Mouse (Mus musculus) c-Kit-positive CD71-positive TER-119-negative erythroid progenitor cells, embryonic 14.5 days (primary cell): ENCODE measurements around the gene Brd3.
"Not testable (repeated sequence)": the region's sequence is repeated elsewhere in the genome, so short reads cannot be mapped to it uniquely, and the experiment has no call there.

Experiments used
- DNase-seq: peaks from one replicate; pipeline ENCODE4 v3.0.0-alpha.2; 2013; ENCODE audit warnings: low read depth

Brd3 gene

DNA sequence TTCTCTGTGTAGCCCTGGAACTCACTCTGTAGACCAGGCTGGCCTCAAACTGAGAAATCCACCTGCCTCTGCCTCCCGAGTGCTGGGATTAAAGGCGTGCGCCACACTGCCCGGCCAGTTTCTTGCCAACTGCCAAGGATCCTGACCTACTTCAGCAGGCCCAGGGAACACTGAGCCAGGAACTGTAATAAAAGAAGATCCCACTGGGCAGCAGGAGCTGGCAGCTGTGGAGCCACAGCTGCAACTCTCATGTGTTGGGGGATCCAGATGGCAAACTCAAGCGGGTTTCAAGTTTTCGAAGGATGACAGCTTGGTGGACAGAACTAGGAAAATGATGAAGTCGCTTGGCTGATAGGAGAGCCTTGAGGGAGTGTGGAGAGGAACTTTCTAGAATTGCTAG, 3.2 kb upstream of the Brd3 start:
- no peak for DNase-seq

- DNase-seq: not testable (repeated sequence)
These were observed 804 bp downstream of the Brd3 start for GRCm38 (mm10) chr2:27506658-27507057.

GRCm38 (mm10) chr2:27505539-27505938, 1.9 kb downstream of the Brd3 start:
- no peak for DNase-seq

DNA sequence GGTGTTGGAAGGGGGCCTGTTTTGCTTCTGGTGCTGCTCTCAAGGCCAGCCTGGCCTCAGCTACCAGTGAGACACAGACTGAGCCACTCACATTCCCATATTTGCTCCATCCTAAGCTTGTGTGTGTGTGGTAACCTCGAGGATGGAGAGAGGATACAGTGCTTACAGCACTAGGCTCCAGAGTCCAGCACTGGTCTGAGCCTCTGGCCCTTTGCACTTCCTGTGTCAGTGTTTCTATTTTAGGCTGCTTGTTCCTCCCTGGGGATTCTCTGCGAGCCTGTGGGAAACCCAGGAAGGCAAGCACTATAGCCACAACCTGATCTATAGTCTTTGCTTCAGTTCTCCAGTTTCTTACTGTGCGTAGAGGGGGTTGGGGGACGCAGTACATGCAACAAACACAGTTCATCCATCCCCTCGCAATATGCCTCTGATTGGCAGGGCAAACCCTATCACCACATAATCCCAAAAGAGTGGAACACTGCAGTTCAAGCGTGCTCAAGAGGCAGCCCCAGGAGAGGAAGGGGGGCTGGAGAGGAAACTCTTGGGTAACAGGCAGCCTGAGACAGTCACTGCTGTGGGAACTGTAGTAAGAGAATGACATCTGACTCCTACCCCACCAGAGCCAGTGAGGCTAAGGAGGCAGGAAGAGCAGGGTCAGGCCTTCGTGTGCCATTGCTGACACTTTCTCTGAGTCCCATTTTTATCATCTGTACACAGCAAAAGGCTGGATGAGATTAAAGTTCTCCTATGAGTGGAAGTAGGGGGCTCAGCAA, 3.2 kb downstream of the Brd3 start:
- DNase-seq: no peak

DNA sequence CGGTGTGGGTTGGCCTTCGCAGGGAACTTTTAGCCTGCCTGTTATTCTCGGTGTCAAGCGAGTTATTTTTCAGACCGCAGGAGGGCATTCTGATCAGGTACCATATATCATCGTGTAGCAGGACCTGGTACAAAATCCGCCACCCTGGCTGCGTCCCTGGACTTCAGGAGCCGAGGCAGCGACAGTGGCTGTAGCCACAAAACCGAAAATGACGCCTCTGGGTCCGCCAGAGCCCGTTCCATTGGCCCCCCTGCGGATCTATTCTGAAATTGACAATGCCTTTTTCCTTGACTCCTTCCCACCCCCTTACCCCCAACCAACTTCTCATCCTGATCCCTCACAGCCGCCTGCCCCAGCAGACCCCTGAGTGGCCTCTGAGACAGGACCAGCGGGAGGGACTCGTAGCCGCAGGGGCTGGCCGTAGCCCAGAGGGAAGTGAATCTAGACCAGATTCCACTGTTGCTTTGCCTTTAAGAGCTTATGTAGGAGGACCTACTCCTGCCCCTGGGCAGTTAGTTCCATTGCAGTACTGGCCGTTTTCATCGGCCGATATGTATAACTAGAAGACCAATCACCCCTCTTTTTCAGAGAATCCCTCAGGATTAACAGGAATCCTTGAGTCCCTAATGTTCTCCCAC, 11.0 kb downstream of the Brd3 start:
- no peak for DNase-seq

DNA sequence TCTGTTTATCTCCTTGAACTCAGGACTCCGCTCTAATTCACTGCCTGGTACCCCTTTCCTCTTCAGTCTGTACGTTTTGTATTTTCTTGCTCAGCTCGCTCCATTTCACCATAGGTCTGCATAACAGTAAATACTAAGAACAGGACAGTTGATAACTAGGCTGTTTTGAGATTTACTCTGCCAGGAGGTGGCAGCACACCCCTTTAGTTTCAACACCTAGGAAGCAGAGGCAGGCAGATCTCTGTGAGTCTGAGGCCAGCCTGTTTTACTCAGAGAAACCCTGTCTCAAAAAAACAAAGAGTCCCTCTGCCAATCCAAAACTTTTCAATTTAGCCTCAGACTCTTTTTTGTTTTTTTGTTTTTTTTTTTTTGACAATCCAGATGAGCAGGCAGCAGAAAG, 13.5 kb downstream of the Brd3 start:
- no peak for DNase-seq

GRCm38 (mm10) chr2:27490939-27491338, 16.5 kb downstream of the Brd3 start:
- no peak for DNase-seq

GRCm38 (mm10) chr2:27488362-27488761, 19.1 kb downstream of the Brd3 start:
- DNase-seq: no peak

DNA sequence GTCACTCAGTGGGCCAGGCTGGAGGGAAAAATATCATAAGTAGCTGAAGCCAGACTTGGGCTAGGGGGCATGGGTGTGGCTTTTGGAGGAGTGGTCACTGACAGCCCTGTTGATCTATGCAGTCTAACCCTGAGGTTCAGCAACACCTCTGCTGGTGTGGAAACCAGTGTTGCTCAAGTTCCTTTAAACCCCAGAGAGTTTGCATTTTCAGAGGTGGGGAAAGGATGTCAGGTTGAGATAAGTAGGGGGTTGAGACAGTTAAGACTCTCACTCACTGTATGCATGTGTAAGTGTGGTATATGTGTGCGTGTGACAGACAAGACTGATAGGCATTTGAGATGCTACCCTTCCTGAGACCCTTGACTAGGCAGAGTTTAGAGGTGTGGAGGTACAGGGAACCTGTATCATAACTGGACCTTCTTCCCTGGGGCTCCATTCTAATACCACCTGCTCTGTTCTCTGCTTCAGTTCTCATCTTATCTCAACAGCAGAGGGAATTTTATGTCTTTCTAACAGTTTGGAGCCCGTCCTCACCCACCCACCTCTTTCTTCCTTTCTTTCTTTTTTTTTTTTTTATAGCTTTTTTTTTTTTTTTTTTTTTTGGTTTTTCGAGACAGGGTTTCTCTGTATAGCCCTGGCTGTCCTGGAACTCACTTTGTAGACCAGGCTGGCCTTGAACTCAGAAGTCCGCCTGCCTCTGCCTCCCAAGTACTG, 20.0 kb downstream of the Brd3 start:
- no peak for DNase-seq

GRCm38 (mm10) chr2:27486725-27487124, 20.7 kb downstream of the Brd3 start:
- no peak for DNase-seq

- no peak for DNase-seq
These were observed 25.1 kb downstream of the Brd3 start for GRCm38 (mm10) chr2:27482265-27482861.

DNA sequence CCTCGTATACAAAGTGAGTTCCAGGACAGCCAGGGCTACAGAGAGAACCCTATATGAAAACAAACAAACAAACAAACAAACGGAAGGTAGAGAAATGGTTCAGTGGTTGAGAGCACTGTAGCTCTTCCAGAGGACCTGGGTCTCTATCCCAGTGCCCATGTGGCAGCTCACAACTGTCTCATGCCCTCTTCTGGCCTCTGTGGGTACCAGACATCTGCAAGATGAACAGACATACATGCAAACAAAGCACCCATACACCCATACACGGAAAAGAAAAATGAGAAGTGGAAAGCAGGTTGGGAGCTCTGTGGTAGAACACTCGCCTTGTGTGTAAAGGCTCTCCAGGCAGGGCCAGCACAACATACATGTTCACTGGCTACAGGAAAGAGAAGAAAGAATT, 27.1 kb downstream of the Brd3 start:
- DNase-seq: no peak

GRCm38 (mm10) chr2:27479821-27480220, 27.6 kb downstream of the Brd3 start:
- DNase-seq: no peak

GRCm38 (mm10) chr2:27476303-27477192, 30.9 kb downstream of the Brd3 start:
- no peak for DNase-seq

DNA sequence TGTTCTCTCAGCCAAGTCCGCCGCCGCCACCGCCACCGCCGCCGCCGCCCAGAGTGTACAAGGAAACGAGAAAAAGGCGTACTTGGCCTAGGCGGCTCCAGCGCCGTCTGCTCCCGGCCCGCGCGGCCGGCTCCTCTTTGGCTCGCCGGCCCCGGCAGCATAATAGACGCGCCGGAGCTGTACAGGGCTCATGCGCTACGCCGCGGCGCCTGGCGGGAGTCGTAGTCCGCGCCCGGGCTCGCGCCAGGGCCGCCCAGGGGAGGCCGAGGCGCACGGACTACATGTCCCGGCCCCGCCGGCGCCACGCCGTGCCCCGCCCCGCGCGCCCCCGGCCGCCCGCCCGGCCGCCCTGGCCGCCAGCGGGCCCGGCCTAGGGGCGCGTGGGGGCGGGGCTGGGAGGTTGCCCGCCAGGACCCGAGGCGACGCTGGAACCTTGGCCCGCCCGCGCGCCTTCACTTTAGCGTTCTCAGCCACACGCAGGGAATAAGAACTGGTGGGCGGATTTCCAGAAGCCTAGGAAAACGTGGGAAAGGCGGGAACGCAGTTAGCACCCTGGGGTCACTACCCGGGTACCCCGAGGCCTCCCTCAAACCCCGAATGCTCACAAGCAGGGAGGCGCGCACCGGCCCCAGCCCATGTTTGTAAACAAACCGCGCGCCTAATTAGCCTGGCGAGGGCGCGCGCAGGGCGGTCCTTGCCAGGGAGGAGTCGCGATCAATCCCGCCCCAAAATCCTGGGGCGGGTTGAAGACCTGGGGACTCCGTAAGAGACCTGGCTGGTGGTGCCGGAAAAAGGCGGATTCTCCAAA, 31.8 kb downstream of the Brd3 start:
- peak; percentile 85 for DNase-seq

GRCm38 (mm10) chr2:27474621-27475484, 32.6 kb downstream of the Brd3 start:
- no peak for DNase-seq

DNA sequence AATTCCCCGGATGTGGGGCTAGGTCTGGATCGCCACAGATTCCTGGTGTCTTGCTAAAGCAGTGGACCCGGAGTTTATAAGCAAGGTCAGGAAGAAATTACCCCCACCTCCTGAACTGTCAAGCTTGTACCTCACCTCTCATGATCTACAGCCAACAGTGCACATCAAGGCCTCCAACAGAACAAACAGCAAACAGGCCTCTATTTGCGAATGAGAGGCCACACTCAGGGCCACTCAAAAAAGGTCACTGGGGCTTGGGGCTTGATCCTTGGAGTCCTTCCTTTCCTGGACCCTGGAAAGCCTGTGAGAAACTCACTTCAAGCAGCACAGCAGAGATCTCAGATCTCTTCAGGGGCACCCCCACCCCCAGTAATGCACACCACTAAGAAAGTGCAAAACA, 33.6 kb downstream of the Brd3 start:
- no peak for DNase-seq

- no peak for DNase-seq
These were observed 34.2 kb downstream of the Brd3 start for GRCm38 (mm10) chr2:27473061-27473765.

DNA sequence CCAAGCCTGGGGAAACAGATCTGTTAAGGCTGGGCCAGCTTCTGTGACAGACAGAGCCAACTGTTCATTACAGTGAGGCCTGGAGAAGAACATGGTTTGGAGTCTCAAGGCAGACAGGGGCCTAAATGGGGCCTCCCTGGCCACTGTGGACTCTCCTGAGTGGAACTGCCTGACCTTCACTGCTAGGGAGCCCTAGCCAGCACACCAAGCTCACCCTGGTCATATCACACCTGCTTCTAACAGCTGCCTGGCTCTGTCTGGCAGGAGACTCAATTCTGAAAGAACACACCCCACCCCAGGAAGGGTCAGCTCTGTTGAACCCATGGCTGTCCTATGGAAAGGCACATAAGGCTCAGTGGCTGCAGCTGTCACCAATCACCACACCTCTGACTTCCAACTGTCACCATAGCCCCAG, 36.3 kb downstream of the Brd3 start:
- no peak for DNase-seq
